Mouse (Mus musculus) liver, embryonic 16.5 days (tissue): ENCODE results near the gene Gucd1. TPM values are rescaled to one million over a fixed set of nuclear protein-coding genes. Genes with fewer than 3 reads are reported as not detected.

Experiments used
- ATAC-seq: fragments of 200-750 bp; cut with Nextera tagmentation; 2 replicates; pipeline ENCODE4 v1.8.0; 2017; ENCODE audit warnings: low read depth, mild to moderate bottlenecking, moderate number of reproducible peaks, moderate library complexity
- H3K27ac ChIP-seq: fragments of 300-500 bp; sonication (generic); 2 replicates; pipeline ENCODE4 v1.5.1; 2014; ENCODE audit warnings: mild to moderate bottlenecking, low read length
- H3K27me3 ChIP-seq: fragments of 300-500 bp; sonication (generic); 2 replicates; pipeline ENCODE4 v1.6.1; 2014; ENCODE audit warnings: low read depth, low read length, mixed read lengths; ENCODE audit not compliant: control insufficient read depth, insufficient read depth
- H3K36me3 ChIP-seq: fragments of 300-500 bp; sonication (generic); 2 replicates; pipeline ENCODE4 v1.6.1; 2014; ENCODE audit warnings: mild to moderate bottlenecking; ENCODE audit not compliant: control insufficient read depth, insufficient read depth
- H3K4me1 ChIP-seq: fragments of 300-500 bp; sonication (generic); 2 replicates; pipeline ENCODE4 v1.6.1; 2014; ENCODE audit warnings: low read depth, low read length, mixed read lengths; ENCODE audit not compliant: control insufficient read depth
- H3K4me2 ChIP-seq: fragments of 300-500 bp; sonication (generic); 2 replicates; pipeline ENCODE4 v1.6.1; 2014; ENCODE audit warnings: low read depth, low read length, mixed read lengths
- H3K4me3 ChIP-seq: fragments of 300-500 bp; sonication (generic); 2 replicates; pipeline ENCODE4 v1.5.1; 2014; ENCODE audit warnings: low read depth, mild to moderate bottlenecking, low read length
- H3K9ac ChIP-seq: fragments of 300-500 bp; sonication (generic); 2 replicates; pipeline ENCODE4 v1.6.1; 2014; ENCODE audit warnings: low read depth, low read length
- H3K9me3 ChIP-seq: fragments of 300-500 bp; sonication (generic); replicated peaks from 2 replicates; pipeline ENCODE4 v1.6.1; 2016; ENCODE audit warnings: low read length; ENCODE audit not compliant: control insufficient read depth
- WGBS: fragments of 180-500 bp; shearing (Covaris S2); extraction: QIAGEN DNeasy Blood & Tissue Kit; methylation state at CpG from one replicate; pipeline ENCODE4 v1.1.7; 2014; ENCODE audit not compliant: insufficient replicate concordance; 5-methylcytosine and 5-hydroxymethylcytosine counted together
- polyA plus RNA-seq: library from polyadenylated mRNA; unstranded; fragments of >200 nt; fragmentation: Nextera tagmentation; extraction: Ambion mirVana; gene quantifications from 2 replicates; pipeline ENCODE4 v1.2.1, GENCODE M21; 2015

Gucd1 gene
- polyA plus RNA-seq, 1 experiment from 2014 or later, result 69.3 TPM

DNA sequence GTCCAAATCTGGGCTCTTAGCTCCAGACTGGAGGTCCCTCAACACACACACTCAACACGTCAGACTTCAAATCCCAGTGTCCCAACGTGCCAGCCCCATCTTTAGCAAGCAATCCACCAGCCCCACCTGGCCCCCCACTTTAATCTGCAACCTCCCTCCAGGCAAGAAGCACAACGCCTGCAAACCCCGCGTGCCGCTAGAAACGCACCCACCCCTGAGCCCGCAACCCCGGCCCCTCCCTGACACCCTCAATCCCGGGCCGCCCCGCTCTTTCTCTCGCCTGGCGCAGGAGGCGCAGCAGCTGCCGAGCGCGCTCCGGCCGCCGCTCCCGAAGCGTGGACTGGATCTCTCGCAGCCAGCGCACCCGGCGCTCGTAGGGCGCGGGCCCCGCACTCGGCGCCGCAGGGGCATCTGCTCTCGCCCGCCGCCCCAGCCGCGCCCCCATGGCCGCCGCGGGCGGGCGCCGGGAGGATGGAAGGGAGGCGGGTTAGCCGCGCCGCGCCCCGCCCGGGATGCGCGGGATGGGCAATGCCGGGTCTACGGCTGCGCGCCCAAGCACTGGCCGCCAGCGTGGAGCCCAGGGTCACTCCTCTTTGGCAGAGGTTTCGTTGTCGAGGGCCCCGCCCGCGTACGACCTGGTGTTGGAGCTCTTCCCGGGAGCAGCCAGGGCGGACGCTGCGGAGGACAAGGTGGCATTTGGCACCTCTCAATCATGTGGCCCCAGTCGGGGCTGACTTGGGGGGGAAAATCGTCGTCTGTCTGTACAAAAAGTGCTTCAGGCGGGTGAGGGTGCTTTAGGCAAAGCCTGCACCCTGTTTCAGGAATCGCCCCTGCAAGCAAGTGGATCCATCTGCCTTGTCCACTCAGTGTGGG, 42.1 kb upstream of the Gucd1 start, which contains the start of gene Lrrc75b:
TSS of gene Lrrc75b (minus strand) at position 655 of the 873 bp plus-strand sequence.
- Histone ChIP-seq H3K9me3 (no peaks in the 10 kb centered on the region), H3K27me3 (peaks cover 40% of the 10 kb centered on the region), H3K4me3 (peak within 1 kb of the TSS; percentile 49), H3K27ac (no peak within 1 kb of the TSS), H3K9ac (peak within 1 kb of the TSS; percentile 6; the same call in 1 of the 2 replicates), H3K4me2 (peak within 1 kb of the TSS; percentile 66), H3K4me1 (peaks cover 6% of the 10 kb centered on the region; the same call in 1 of the 2 replicates), H3K36me3 (no peaks in the 10 kb centered on the region)
- WGBS, result 2% methylated on average over 66 of the region's 75 CpGs
- ATAC-seq, result peak; percentile 34; the same call in 1 of the 2 replicates

DNA sequence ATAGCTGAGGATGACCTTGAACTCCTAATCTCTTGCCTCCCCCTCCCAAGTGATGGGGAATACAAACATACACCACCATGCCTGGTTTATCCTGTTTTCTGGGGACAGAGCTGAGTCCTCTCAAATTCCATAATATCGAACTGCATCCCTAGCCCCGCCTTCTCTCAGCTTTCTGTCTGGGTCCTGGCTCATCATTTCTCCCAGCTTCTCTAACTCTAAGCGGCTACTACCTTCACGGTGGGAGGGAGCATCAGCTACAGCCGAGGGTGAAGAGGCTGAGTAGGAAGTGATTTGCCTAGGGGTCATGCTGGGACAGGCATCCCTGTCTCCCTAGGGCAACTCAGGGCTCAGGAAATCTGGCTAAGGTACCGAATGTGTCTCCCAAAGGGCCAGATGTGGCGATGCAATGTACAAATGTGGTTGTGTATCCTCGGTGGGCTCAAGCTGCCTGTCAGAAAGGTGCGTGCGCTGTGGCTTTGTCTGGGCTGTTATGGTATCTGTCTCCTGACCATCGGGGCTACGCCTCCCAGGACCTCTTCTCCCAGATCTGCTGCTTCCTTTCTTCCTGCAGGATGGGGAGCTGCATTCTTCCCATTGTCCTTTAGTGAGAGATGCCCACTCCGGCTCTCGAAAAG, 41.4 kb upstream of the Gucd1 start:
- no peak overlapping the region for H3K4me2 ChIP-seq
- H3K27ac ChIP-seq, result no peak overlapping the region
- H3K36me3 ChIP-seq, result no peaks in the 10 kb centered on the region
- peaks cover 40% of the 10 kb centered on the region for H3K27me3 ChIP-seq
- 6% methylated on average over 14 of the region's 14 CpGs for WGBS
- no peak for ATAC-seq
- H3K4me3 ChIP-seq, result no peak overlapping the region
- no peaks in the 10 kb centered on the region for H3K9me3 ChIP-seq
- H3K9ac ChIP-seq, result no peak overlapping the region
- H3K4me1 ChIP-seq, result peaks cover 4% of the 10 kb centered on the region; the same call in 1 of the 2 replicates

DNA sequence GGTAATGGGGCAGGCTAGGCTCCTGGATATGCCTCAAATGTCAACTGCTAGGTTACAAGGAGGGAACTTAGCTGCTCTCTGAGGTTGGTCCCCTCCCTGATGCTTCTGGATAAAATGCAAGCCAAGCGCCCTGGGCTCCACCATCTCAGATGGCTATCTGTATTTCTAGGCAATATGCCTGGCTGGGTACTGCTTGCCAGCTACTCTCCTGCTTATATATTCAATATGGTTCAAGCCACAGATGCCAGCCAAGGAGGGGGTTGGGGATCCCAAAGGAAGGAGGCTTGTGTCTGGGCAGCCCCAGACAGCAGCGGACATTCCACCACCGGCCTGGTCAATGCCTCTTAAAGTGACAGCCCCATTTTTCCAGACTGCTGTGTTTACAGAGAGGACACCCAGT, 40.7 kb upstream of the Gucd1 start:
- no peaks in the 10 kb centered on the region for H3K9me3 ChIP-seq
- H3K9ac ChIP-seq, result no peak overlapping the region
- H3K4me3 ChIP-seq, result no peak overlapping the region
- peaks cover 40% of the 10 kb centered on the region for H3K27me3 ChIP-seq
- H3K36me3 ChIP-seq, result no peaks in the 10 kb centered on the region
- 31% methylated on average over 3 of the region's 3 CpGs for WGBS
- H3K4me1 ChIP-seq, result peaks cover 4% of the 10 kb centered on the region; the same call in 1 of the 2 replicates
- H3K4me2 ChIP-seq, result no peak overlapping the region
- H3K27ac ChIP-seq, result no peak overlapping the region
- ATAC-seq, result no peak

DNA sequence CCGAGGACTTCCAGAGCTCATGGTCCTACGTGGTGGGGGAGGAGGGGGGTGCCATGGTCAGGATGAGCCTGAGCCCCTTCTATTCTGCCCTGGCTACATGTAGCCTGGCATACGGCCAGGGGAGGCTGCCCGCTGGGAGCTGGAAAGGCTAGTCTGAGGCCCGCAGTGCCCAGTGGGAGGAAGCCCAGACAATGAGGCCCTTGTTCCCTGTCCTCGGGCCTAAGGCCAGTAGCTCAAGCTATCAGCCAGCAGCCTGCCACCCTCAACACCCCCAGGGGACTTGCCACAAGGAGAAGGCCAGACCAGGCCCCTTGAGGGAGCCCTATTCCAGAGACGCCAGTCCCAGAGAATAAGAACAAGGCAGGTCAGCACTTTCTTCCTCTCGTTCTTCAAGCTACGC, 38.3 kb upstream of the Gucd1 start:
- Histone ChIP-seq H3K4me1 (peaks cover 4% of the 10 kb centered on the region), H3K9ac (no peak overlapping the region), H3K9me3 (no peaks in the 10 kb centered on the region), H3K27ac (no peak overlapping the region), H3K27me3 (peaks cover 30% of the 10 kb centered on the region), H3K4me3 (no peak overlapping the region), H3K36me3 (no peaks in the 10 kb centered on the region), H3K4me2 (no peak overlapping the region)
- ATAC-seq, result no peak
- 72% methylated on average over 9 of the region's 9 CpGs for WGBS

DNA sequence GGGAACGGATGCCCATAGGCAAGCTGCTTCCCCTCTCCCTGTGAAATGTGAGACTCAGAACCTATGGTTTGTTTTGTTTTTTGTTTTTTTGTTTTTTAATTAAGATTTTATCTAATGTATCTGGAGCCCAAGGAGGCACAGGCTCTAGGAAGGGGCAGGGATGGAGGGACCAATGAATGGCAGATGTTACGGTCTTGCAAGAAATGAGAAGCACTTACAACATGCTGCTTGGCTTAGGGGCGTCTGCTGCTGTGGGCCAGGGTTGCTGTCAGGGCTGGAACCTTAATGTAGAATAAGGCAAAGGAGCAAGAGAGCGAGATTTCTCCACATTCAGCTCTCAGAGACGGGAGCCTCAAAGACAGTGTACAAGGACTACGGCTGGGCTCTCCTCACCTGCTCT, 37.8 kb upstream of the Gucd1 start:
- ATAC-seq, result no peak
- peaks cover 4% of the 10 kb centered on the region for H3K4me1 ChIP-seq
- WGBS, result 64% methylated on average over 6 of the region's 6 CpGs
- H3K9ac ChIP-seq, result no peak overlapping the region
- H3K27me3 ChIP-seq, result peaks cover 25% of the 10 kb centered on the region
- H3K27ac ChIP-seq, result no peak overlapping the region
- no peaks in the 10 kb centered on the region for H3K36me3 ChIP-seq
- H3K4me2 ChIP-seq, result no peak overlapping the region
- H3K4me3 ChIP-seq, result no peak overlapping the region
- no peaks in the 10 kb centered on the region for H3K9me3 ChIP-seq

DNA sequence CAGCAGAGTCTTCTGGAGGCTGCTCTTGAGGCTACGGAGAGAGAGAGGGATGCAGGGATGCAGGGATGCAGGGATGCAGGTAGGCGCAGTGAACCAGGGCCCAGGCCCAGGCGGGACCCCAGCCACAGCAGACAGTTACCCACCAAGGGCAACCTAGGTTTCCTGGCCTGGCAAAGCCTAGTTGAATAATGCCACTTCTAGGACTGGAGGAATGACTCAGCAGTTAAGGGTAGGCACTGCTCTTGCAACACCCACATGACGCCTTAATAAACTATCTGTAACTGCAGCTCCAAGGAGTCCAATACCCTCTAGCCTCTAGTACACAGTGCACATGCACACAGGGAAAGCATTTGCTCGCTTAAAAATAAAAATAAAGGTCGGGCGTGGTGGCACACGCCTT, 36.3 kb upstream of the Gucd1 start:
- H3K4me2 ChIP-seq, result no peak overlapping the region
- H3K9ac ChIP-seq, result no peak overlapping the region
- H3K4me3 ChIP-seq, result no peak overlapping the region
- ATAC-seq, result no peak
- peaks cover 11% of the 10 kb centered on the region for H3K27me3 ChIP-seq
- WGBS, result 56% methylated on average over 8 of the region's 8 CpGs
- H3K4me1 ChIP-seq, result no peaks in the 10 kb centered on the region; the same call in 1 of the 2 replicates
- H3K27ac ChIP-seq, result no peak overlapping the region
- no peaks in the 10 kb centered on the region for H3K36me3 ChIP-seq
- no peaks in the 10 kb centered on the region for H3K9me3 ChIP-seq

DNA sequence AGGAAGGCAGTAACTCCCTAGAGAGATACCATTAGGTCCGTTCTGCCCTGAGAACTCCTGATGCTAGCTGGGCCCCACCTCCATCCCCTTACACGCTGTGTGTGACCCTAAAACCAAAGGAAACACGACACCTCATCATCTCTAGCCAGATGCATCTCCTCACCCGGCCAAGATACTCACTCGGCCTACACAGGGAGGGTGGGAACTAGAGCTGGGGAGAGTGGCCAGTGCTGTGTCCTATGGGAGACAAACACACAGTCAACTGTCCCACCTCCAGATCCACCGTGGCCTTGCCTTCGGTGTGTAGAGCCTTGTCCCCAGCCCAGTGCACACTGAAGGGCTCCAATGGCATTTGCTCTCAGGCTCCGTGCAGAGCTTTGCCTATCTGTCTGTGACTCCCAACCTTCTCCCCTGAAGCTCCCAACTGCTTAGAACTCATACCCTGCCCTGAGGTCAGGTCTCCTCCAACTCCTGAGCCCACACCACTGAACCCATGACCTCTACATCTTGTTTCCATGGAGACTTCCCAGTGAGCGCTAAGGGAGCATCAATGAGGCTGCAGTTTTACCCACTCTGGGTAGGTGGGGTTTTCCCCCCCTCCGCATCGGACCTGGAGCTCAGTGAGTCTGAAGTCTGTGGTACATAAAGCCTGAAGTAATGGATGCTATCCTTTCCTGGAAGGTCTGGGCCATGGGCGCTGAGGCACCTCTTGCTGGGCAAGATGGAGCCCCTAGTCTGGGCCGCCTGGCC, 35.1 kb upstream of the Gucd1 start:
- Histone ChIP-seq H3K27ac (no peak overlapping the region), H3K36me3 (no peaks in the 10 kb centered on the region), H3K9ac (no peak overlapping the region), H3K4me1 (no peaks in the 10 kb centered on the region; the same call in 1 of the 2 replicates), H3K9me3 (no peaks in the 10 kb centered on the region), H3K27me3 (no peaks in the 10 kb centered on the region; the same call in 1 of the 2 replicates), H3K4me3 (no peak overlapping the region), H3K4me2 (no peak overlapping the region)
- WGBS, result 61% methylated on average over 13 of the region's 13 CpGs
- no peak for ATAC-seq

DNA sequence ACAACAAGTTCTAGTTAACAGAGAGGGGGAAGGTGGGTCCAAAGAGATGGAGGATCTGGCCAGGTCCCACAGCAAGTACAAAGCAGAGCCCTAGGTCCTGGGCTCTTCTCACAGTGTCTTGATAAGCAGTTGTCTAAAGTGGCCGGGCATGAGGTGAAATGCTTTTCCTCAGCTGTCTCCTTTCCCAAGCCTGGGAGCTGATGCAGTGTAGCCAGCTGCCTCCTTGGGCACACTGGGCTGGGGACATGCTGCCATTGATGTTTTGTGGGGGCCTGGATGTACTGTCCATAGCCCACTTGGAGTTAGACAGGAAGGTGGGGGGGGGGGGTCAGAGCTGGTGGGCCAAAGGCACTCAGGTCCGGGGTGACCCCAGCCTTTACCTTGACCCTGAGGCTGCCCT, 34.3 kb upstream of the Gucd1 start:
- Histone ChIP-seq H3K4me1 (no peaks in the 10 kb centered on the region; the same call in 1 of the 2 replicates), H3K4me3 (no peak overlapping the region), H3K36me3 (no peaks in the 10 kb centered on the region), H3K4me2 (no peak overlapping the region), H3K27ac (no peak overlapping the region), H3K9ac (no peak overlapping the region), H3K9me3 (no peaks in the 10 kb centered on the region), H3K27me3 (no peaks in the 10 kb centered on the region)
- 60% methylated on average over 2 of the region's 2 CpGs for WGBS
- no peak for ATAC-seq
